Mouse (Mus musculus) CH12.LX (cell line): ENCODE measurements at regions not wholly inside any gene's neighbourhood (a gene's known extent, or its start where the extent isn't known, plus 50 kb on each side); places are given as distances from the start of the nearest gene placed in this dataset.
A peak's percentile ranks its signal among the peaks of the same experiment; 100 is the strongest.

Experiments used
- DNase-seq: peaks from one replicate; pipeline ENCODE4 v3.0.0-alpha.2; 2013; ENCODE audit errors: extremely low read depth
- H3K27ac ChIP-seq: 2 replicates; pipeline ENCODE4 v1.5.1; 2012; ENCODE audit warnings: low read depth, mild to moderate bottlenecking, control low read depth, moderate library complexity; ENCODE audit not compliant: insufficient read depth
- H3K27me3 ChIP-seq: replicated peaks from 2 replicates; pipeline ENCODE3; 2012; ENCODE audit warnings: inconsistent platforms
- H3K36me3 ChIP-seq, 2 experiments: replicated peaks in 1 of 2; 2 replicates each; pipeline versions ENCODE3 to v1.6.1; 2012; ENCODE audit warnings: inconsistent platforms in 1 of 2, low read length in 1 of 2, mild to moderate bottlenecking in 1 of 2, mixed read lengths in 1 of 2, moderate library complexity in 1 of 2; ENCODE audit not compliant: control insufficient read depth in 1 of 2, insufficient read depth in 1 of 2
- H3K4me1 ChIP-seq, 2 experiments: 2 replicates each; pipeline ENCODE4 v1.6.1; 2012; ENCODE audit warnings: inconsistent platforms in 1 of 2, moderate library complexity in 1 of 2; ENCODE audit not compliant: insufficient read depth in 2 of 2, control insufficient read depth in 1 of 2
- H3K4me2 ChIP-seq: 2 replicates; pipeline ENCODE4 v1.6.1; 2012; ENCODE audit warnings: low read depth, mild to moderate bottlenecking, control low read depth; ENCODE audit not compliant: poor library complexity, insufficient read depth, severe bottlenecking
- H3K4me3 ChIP-seq, 3 experiments: fragments of 150-350 bp in 1 of 3; sonication (generic) in 1 of 3; replicated peaks in 1 of 3; 2 replicates each; pipeline versions ENCODE3 to v1.5.1; 2011 to 2012; ENCODE audit warnings: low read depth in 2 of 3, low read length in 2 of 3, mild to moderate bottlenecking in 2 of 3, moderate library complexity in 2 of 3, control low read depth in 1 of 3, improper control_type of control experiment in 1 of 3, inconsistent platforms in 1 of 3, mixed read lengths in 1 of 3; ENCODE audit not compliant: poor library complexity in 1 of 3
- H3K79me2 ChIP-seq: replicated peaks from 2 replicates; pipeline ENCODE4 v1.6.1; 2012; ENCODE audit warnings: mild to moderate bottlenecking, moderate library complexity; ENCODE audit not compliant: control insufficient read depth, poor library complexity, insufficient read depth, severe bottlenecking; ENCODE audit errors: extremely low read depth
- H3K9ac ChIP-seq: 2 replicates; pipeline ENCODE4 v1.6.1; 2012; ENCODE audit warnings: low read depth, mild to moderate bottlenecking, control low read depth, moderate library complexity; ENCODE audit not compliant: insufficient read depth
- H3K9me3 ChIP-seq: replicated peaks from 2 replicates; pipeline ENCODE3; 2012; ENCODE audit warnings: low read length, inconsistent platforms, mixed read lengths
- BHLHE40 ChIP-seq: IDR thresholded peaks from 2 replicates; pipeline ENCODE4 v1.6.1; 2011; ENCODE audit warnings: mild to moderate bottlenecking, low read depth, low read length, improper control_type of control experiment
- CHD1 ChIP-seq: IDR thresholded peaks from 2 replicates; pipeline ENCODE4 v1.6.1; 2012; ENCODE audit warnings: low read depth, low read length, improper control_type of control experiment, inconsistent platforms
- CHD2 ChIP-seq: IDR thresholded peaks from 2 replicates; pipeline ENCODE4 v1.6.1; 2011; ENCODE audit warnings: low read length, improper control_type of control experiment
- E2F4 ChIP-seq: IDR thresholded peaks from 2 replicates; pipeline ENCODE4 v1.6.1; 2011; ENCODE audit warnings: low read depth, low read length, improper control_type of control experiment; ENCODE audit not compliant: insufficient replicate concordance
- EP300 ChIP-seq: IDR thresholded peaks from 2 replicates; pipeline ENCODE4 v1.6.1; 2011; ENCODE audit warnings: low read length, improper control_type of control experiment
- GABPA ChIP-seq: IDR thresholded peaks from 2 replicates; pipeline ENCODE4 v1.6.1; 2012; ENCODE audit warnings: low read depth, low read length, improper control_type of control experiment, inconsistent platforms; ENCODE audit not compliant: insufficient replicate concordance
- HCFC1 ChIP-seq: IDR thresholded peaks from 2 replicates; pipeline ENCODE4 v1.6.1; 2012; ENCODE audit warnings: low read depth, mild to moderate bottlenecking, inconsistent platforms, low read length, improper control_type of control experiment
- IRF4 ChIP-seq: IDR thresholded peaks from 2 replicates; pipeline ENCODE4 v1.6.1; 2014; ENCODE audit warnings: low read depth, mild to moderate bottlenecking, inconsistent platforms, low read length, improper control_type of control experiment
- JUN ChIP-seq: IDR thresholded peaks from 2 replicates; pipeline ENCODE4 v1.6.1; 2011; ENCODE audit warnings: low read depth, mild to moderate bottlenecking, low read length, improper control_type of control experiment, moderate library complexity; ENCODE audit not compliant: insufficient read depth
- JUND ChIP-seq: conservative IDR thresholded peaks from 2 replicates; pipeline ENCODE4 v1.6.1; 2011; ENCODE audit warnings: low read depth, low read length, improper control_type of control experiment
- KAT2A ChIP-seq: IDR thresholded peaks from 2 replicates; pipeline ENCODE4 v1.6.1; 2012; ENCODE audit warnings: low read length, improper control_type of control experiment, inconsistent platforms; ENCODE audit not compliant: insufficient replicate concordance
- MAFK ChIP-seq: IDR thresholded peaks from 2 replicates; pipeline ENCODE4 v1.6.1; 2011; ENCODE audit warnings: low read length, improper control_type of control experiment; ENCODE audit not compliant: insufficient replicate concordance
- MAX ChIP-seq: IDR thresholded peaks from 2 replicates; pipeline ENCODE4 v1.6.1; 2011; ENCODE audit warnings: low read length, improper control_type of control experiment
- MEF2A ChIP-seq: IDR thresholded peaks from 2 replicates; pipeline ENCODE4 v1.6.1; 2014; ENCODE audit warnings: low read depth, mild to moderate bottlenecking, inconsistent platforms, low read length, improper control_type of control experiment, borderline replicate concordance
- MXI1 ChIP-seq: IDR thresholded peaks from 2 replicates; pipeline ENCODE4 v1.6.1; 2011; ENCODE audit warnings: mild to moderate bottlenecking, low read depth, low read length, improper control_type of control experiment
- MYC ChIP-seq: IDR thresholded peaks from 2 replicates; pipeline ENCODE4 v1.6.1; 2011; ENCODE audit warnings: low read depth, mild to moderate bottlenecking, improper control_type of control experiment, low read length
- NELFE ChIP-seq: IDR thresholded peaks from 2 replicates; pipeline ENCODE4 v1.6.1; 2011; ENCODE audit warnings: low read depth, low read length, improper control_type of control experiment
- NRF1 ChIP-seq: IDR thresholded peaks from 2 replicates; pipeline ENCODE4 v1.6.1; 2014; ENCODE audit warnings: low read depth, mild to moderate bottlenecking, inconsistent platforms, low read length, improper control_type of control experiment, moderate library complexity
- PAX5 ChIP-seq: IDR thresholded peaks from 2 replicates; pipeline ENCODE4 v1.6.1; 2012; ENCODE audit warnings: low read length, inconsistent platforms, mixed read lengths
- POLR2AphosphoS2 ChIP-seq: IDR thresholded peaks from 2 replicates; pipeline ENCODE4 v1.6.1; 2011; ENCODE audit warnings: low read depth, low read length, improper control_type of control experiment
- RAD21 ChIP-seq: IDR thresholded peaks from 2 replicates; pipeline ENCODE4 v1.6.1; 2011; ENCODE audit warnings: low read depth, mild to moderate bottlenecking, low read length, improper control_type of control experiment, moderate library complexity
- RCOR1 ChIP-seq: conservative IDR thresholded peaks from 2 replicates; pipeline ENCODE4 v1.6.1; 2012; ENCODE audit warnings: low read depth, mild to moderate bottlenecking, inconsistent platforms, low read length, improper control_type of control experiment
- SMC3 ChIP-seq: IDR thresholded peaks from 2 replicates; pipeline ENCODE4 v1.6.1; 2011; ENCODE audit warnings: low read depth, low read length, improper control_type of control experiment
- TBP ChIP-seq: conservative IDR thresholded peaks from 2 replicates; pipeline ENCODE4 v1.6.1; 2011; ENCODE audit warnings: low read depth, low read length, improper control_type of control experiment
- TCF12 ChIP-seq: IDR thresholded peaks from 2 replicates; pipeline ENCODE4 v1.6.1; 2014; ENCODE audit warnings: low read depth, mild to moderate bottlenecking, inconsistent platforms, low read length, improper control_type of control experiment
- UBTF ChIP-seq: IDR thresholded peaks from 2 replicates; pipeline ENCODE4 v1.6.1; 2012; ENCODE audit warnings: low read depth, mild to moderate bottlenecking, inconsistent platforms, low read length, improper control_type of control experiment, moderate library complexity
- USF2 ChIP-seq: conservative IDR thresholded peaks from 2 replicates; pipeline ENCODE4 v1.6.1; 2011; ENCODE audit warnings: low read depth, low read length, improper control_type of control experiment
- ZKSCAN1 ChIP-seq: IDR thresholded peaks from 2 replicates; pipeline ENCODE4 v1.6.1; 2012; ENCODE audit warnings: low read depth, inconsistent platforms, low read length, improper control_type of control experiment, borderline replicate concordance
- ZMIZ1 ChIP-seq: IDR thresholded peaks from 2 replicates; pipeline ENCODE4 v1.6.1; 2012; ENCODE audit warnings: low read depth, mild to moderate bottlenecking, inconsistent platforms, low read length, improper control_type of control experiment
- ZNF384 ChIP-seq: IDR thresholded peaks from 2 replicates; pipeline ENCODE4 v1.6.1; 2012; ENCODE audit warnings: low read depth, low read length, improper control_type of control experiment, inconsistent platforms
- dilution Hi-C: fragments of 300-500 bp; cut with MboI; formaldehyde crosslinking; loops from 2 replicates; pipeline ENCODE4 v1.14.3; 2020; ENCODE audit warnings: low sequenced_read_pairs; ENCODE audit not compliant: extremely low pct_unique_long_range_greater_than_20kb, extremely low pct_ligation_motif_present
- in situ Hi-C: fragments of 300-500 bp; cut with MboI; formaldehyde crosslinking; loops from 3 replicates; pipeline ENCODE4 v1.14.3; 2019; ENCODE audit warnings: low sequenced_read_pairs, low pct_ligation_motif_present, low pct_unique_long_range_greater_than_20kb, mixed read lengths

GRCm38 (mm10) chr3:66405645-66406044 is 109.0 kb upstream of the Veph1 start:
- H3K4me1 ChIP-seq, result peaks cover 8 to 24% of the 10 kb centered on the region in 2 experiments
- H3K4me3 ChIP-seq, result no peak overlapping the region
- in situ Hi-C loops, result loop anchor here (25.0 kb wide), 1 partner anchor 932 kb away; no protein-coding TSS in a partner anchor
- dilution Hi-C loops, result no loop called here
- H3K79me2 ChIP-seq, result no peaks in the 10 kb centered on the region
- H3K9ac ChIP-seq, result no peak overlapping the region
- H3K36me3 ChIP-seq, result no peaks in the 10 kb centered on the region
- H3K27me3 ChIP-seq, result no peaks in the 10 kb centered on the region
- no peak for DNase-seq
- H3K4me2 ChIP-seq, result no peak overlapping the region
- H3K9me3 ChIP-seq, result no peaks in the 10 kb centered on the region
- no peak overlapping the region for H3K27ac ChIP-seq
- TF ChIP-seq MXI1 (no peak), KAT2A (no peak), MEF2A (no peak), PAX5 (no peak), NELFE (no peak), CHD1 (no peak), UBTF (no peak), CHD2 (no peak), JUN (no peak), IRF4 (no peak), POLR2AphosphoS2 (no peak), BHLHE40 (no peak), RCOR1 (no peak), RAD21 (no peak), NRF1 (no peak), TBP (no peak), ZNF384 (no peak), TCF12 (no peak), HCFC1 (no peak), SMC3 (no peak)

GRCm38 (mm10) chr3:66403707-66404106 is 107.1 kb upstream of the Veph1 start:
- in situ Hi-C loops, result loop anchor here (25.0 kb wide), 1 partner anchor 934 kb away; no protein-coding TSS in a partner anchor
- Histone ChIP-seq H3K9me3 (no peaks in the 10 kb centered on the region), H3K4me3 (no peak overlapping the region), H3K27ac (no peak overlapping the region), H3K27me3 (no peaks in the 10 kb centered on the region), H3K9ac (no peak overlapping the region), H3K79me2 (no peaks in the 10 kb centered on the region), H3K4me2 (no peak overlapping the region), H3K36me3 (no peaks in the 10 kb centered on the region), H3K4me1 (peaks cover 8 to 24% of the 10 kb centered on the region in 2 experiments)
- peak; percentile 34 for DNase-seq
- dilution Hi-C loops, result no loop called here
- TF ChIP-seq MYC, result no peak
- no peak for TF ChIP-seq UBTF
- TF ChIP-seq MAX, result no peak
- no peak for TF ChIP-seq E2F4
- TF ChIP-seq JUND, result no peak
- no peak for TF ChIP-seq MXI1
- no peak for TF ChIP-seq CHD2
- TF ChIP-seq CHD1, result no peak
- TF ChIP-seq ZKSCAN1, result no peak
- no peak for TF ChIP-seq GABPA
- no peak for TF ChIP-seq KAT2A
- no peak for TF ChIP-seq SMC3
- no peak for TF ChIP-seq POLR2AphosphoS2
- no peak for TF ChIP-seq EP300
- TF ChIP-seq ZMIZ1, result no peak
- TF ChIP-seq MAFK, result no peak
- TF ChIP-seq TBP, result no peak
- TF ChIP-seq HCFC1, result no peak
- no peak for TF ChIP-seq TCF12
- TF ChIP-seq USF2, result no peak
